Mouse (Mus musculus): ENCODE measurements around the gene Grik1.

GRCm38 (mm10) chr16:88178813-88179212 lies 111.3 kb downstream of the Grik1 start:
- TF ChIP-seq CTCF (IDR thresholded peaks at IDR 0.05; ENCODE audit: low read depth, low read length) (no peak), POLR2A (IDR thresholded peaks at IDR 0.05; ENCODE audit: insufficient read depth, low read length) (no peak), EP300 (IDR thresholded peaks at IDR 0.05; ENCODE audit: insufficient read depth, low read depth, low read length) (no peak)
